ENCODE assay signal across 22 mouse cellular contexts in genomic region chr5:90515561-90515960, GRCm38 (mm10). TPM values are rescaled to one million over a fixed set of nuclear protein-coding genes. Genes with fewer than 3 reads are reported as not detected.
"Had no signal": no experiment of that assay in that cellular context is flagged by ENCODE, and none has a peak within 500 bp of the region (broad histone marks: within the 10 kb centered on the region; RNA-seq: fewer than 3 reads in every experiment).

No protein-coding gene starts in this region.

- H3K27me3 ChIP-seq: neural tube, embryonic 13.5 days; neural tube, embryonic 15.5 days; stomach, embryonic 15.5 days had no signal

- H3K4me3 ChIP-seq: neural tube, embryonic 13.5 days; neural tube, embryonic 15.5 days; stomach, embryonic 15.5 days had no signal

- DNase-seq: retina, postnatal 1 day; right cerebral cortex, adult 18-20 months; right cerebral cortex, postnatal 14 days; right cerebral cortex, postnatal 25 days; right cerebral cortex, postnatal 4 days; spleen, adult 18-20 months; thymus, adult 18-20 months; thymus, adult 2 months; thymus, postnatal 14 days; thymus, postnatal 25 days; thymus, postnatal 36 days; thymus, postnatal 4 days had no signal

- H3K9ac ChIP-seq: neural tube, embryonic 13.5 days; neural tube, embryonic 15.5 days; stomach, embryonic 15.5 days had no signal

- H3K9me3 ChIP-seq: neural tube, embryonic 13.5 days; neural tube, embryonic 15.5 days; stomach, embryonic 15.5 days had no signal

- H3K4me1 ChIP-seq: neural tube, embryonic 13.5 days; neural tube, embryonic 15.5 days; stomach, embryonic 15.5 days had no signal

- H3K4me2 ChIP-seq: neural tube, embryonic 13.5 days; neural tube, embryonic 15.5 days; stomach, embryonic 15.5 days had no signal

- H3K27ac ChIP-seq: neural tube, embryonic 13.5 days; neural tube, embryonic 15.5 days; stomach, embryonic 15.5 days; stomach, postnatal 0 days had no signal

- H3K36me3 ChIP-seq: neural tube, embryonic 13.5 days; neural tube, embryonic 15.5 days; stomach, embryonic 15.5 days had no signal

RNA-seq across cellular contexts. Expression of gene Afm, which starts 3.2 kb away (rescaled TPM):
- total RNA-seq: neutrophil, adult 5-6 weeks had no signal
- polyA plus RNA-seq: neural tube, embryonic 13.5 days; neural tube, embryonic 14.5 days; neural tube, embryonic 15.5 days; small intestine, adult 2 months; thymus, adult 2 months; thymus, postnatal 0 days; urinary bladder, adult 2 months had no signal

RNA-seq across cellular contexts. Expression of gene 5830473C10Rik, which starts 45.3 kb away (rescaled TPM):
- total RNA-seq: neutrophil, adult 5-6 weeks had no signal
- polyA plus RNA-seq: neural tube, embryonic 13.5 days; neural tube, embryonic 14.5 days; small intestine, adult 2 months; spleen, adult 2 months; stomach, postnatal 0 days; thymus, adult 2 months; thymus, postnatal 0 days; urinary bladder, adult 2 months had no signal

RNA-seq across cellular contexts. Expression of gene Alb, which starts 54.9 kb away (rescaled TPM):
- total RNA-seq: neutrophil, adult 5-6 weeks had no signal
- polyA plus RNA-seq: small intestine, adult 2 months had no signal
